Comparison of ENCODE assay signal across 27 mouse cellular contexts in the genomic region with DNA sequence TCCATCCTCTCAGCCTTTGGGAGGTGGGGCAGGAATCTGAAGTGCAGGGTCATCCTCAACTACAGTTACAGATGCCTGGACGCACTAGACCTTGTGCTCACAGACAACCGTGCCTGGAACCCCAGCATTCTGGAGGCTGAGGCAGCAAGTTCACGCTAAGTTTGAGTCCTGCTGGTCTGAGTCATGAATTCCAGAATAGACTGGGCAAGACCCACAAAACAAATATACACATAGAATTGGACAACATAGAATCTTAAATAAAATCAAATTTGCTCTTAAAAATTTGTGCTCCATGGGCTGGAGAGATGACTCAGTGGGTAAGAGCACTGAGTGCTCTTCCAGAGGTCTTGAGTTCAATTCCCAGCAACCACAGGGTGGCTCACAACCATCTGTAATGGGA.
"Had no signal": no experiment of that assay in that cellular context is flagged by ENCODE, and none has a peak within 500 bp of the region (broad histone marks: within the 10 kb centered on the region; RNA-seq: fewer than 3 reads in every experiment).

No protein-coding gene starts in this region.

- ATAC-seq: hindbrain, embryonic 16.5 days; inflammation-experienced regulatory T-cells, adult 6 months; intestine, embryonic 15.5 days had no signal

- H3K4me1 ChIP-seq: heart, embryonic 10.5 days; hindbrain, embryonic 12.5 days; intestine, embryonic 15.5 days; kidney, embryonic 15.5 days; limb, embryonic 10.5 days; limb, embryonic 12.5 days; liver, embryonic 13.5 days had no signal

- H3K9ac ChIP-seq: heart, embryonic 12.5 days; hindbrain, embryonic 12.5 days; hindbrain, embryonic 14.5 days; intestine, embryonic 15.5 days; kidney, embryonic 15.5 days; limb, embryonic 12.5 days; liver, embryonic 13.5 days had no signal

- H3K4me2 ChIP-seq: heart, embryonic 12.5 days; hindbrain, embryonic 12.5 days; hindbrain, embryonic 14.5 days; intestine, embryonic 15.5 days; kidney, embryonic 15.5 days; limb, embryonic 12.5 days; liver, embryonic 11.5 days; liver, embryonic 13.5 days had no signal

- H3K9me3 ChIP-seq: heart, embryonic 10.5 days; heart, embryonic 12.5 days; hindbrain, embryonic 10.5 days; hindbrain, embryonic 12.5 days; intestine, embryonic 15.5 days; kidney, embryonic 15.5 days; limb, embryonic 10.5 days; limb, embryonic 12.5 days; liver, embryonic 13.5 days had no signal

- H3K36me3 ChIP-seq: heart, embryonic 10.5 days; heart, embryonic 12.5 days; hindbrain, embryonic 10.5 days; hindbrain, embryonic 12.5 days; intestine, embryonic 15.5 days; liver, embryonic 13.5 days had no signal

- H3K27me3 ChIP-seq: heart, embryonic 12.5 days; hindbrain, embryonic 12.5 days; intestine, embryonic 15.5 days; kidney, embryonic 15.5 days; limb, embryonic 12.5 days; liver, embryonic 13.5 days had no signal

- H3K27ac ChIP-seq: gastrocnemius, adult 2 months; heart, embryonic 10.5 days; hindbrain, embryonic 10.5 days; hindbrain, embryonic 12.5 days; hindbrain, embryonic 14.5 days; intestine, embryonic 15.5 days; kidney, embryonic 15.5 days; kidney, postnatal 0 days; limb, embryonic 10.5 days; limb, embryonic 12.5 days; liver, embryonic 13.5 days had no signal

- DNase-seq: gastrocnemius, adult 2 months; gastrocnemius, postnatal 25 days; heart, adult 18-20 months; heart, postnatal 10 days; heart, postnatal 4 days; kidney, adult 11 months; kidney, adult 2 months; kidney, adult 9 months; kidney, postnatal 14 days; kidney, postnatal 36 days; layer of hippocampus, adult 9-11 months; layer of hippocampus, postnatal 36 days; liver; liver, embryonic 13.5 days had no signal

- H3K4me3 ChIP-seq: gastrocnemius, adult 2 months; heart, embryonic 10.5 days; heart, embryonic 12.5 days; hindbrain, embryonic 10.5 days; hindbrain, embryonic 12.5 days; intestine, embryonic 15.5 days; kidney, embryonic 15.5 days; limb, embryonic 10.5 days; limb, embryonic 12.5 days; liver, embryonic 13.5 days had no signal
